Mouse (Mus musculus): ENCODE measurements around the gene Trub2.

DNA sequence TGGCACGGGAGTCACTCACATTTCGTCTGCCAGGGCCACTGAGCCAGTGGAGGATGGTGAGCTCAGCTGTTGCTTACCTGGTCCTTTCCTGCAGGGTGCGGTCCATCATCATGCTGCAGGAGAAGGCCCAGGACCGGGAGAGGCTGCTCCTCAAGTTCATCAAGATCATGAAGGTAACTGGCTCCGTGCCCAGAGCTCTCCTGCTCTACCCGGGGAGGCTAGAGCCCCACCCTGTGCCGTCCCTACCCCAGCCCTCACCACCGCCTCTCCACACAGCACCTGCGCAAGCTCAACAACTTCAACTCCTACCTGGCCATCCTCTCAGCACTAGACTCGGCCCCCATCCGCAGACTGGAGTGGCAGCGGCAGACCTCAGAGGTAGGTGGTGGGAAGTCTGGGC, 52.6 kb downstream of the Trub2 start:
- no peak for TF ChIP-seq CTCF (IDR thresholded peaks at IDR 0.05)
- TF ChIP-seq POLR2A (IDR thresholded peaks at IDR 0.05; ENCODE audit: insufficient read depth, low read depth, low read length): no peak
